Mouse (Mus musculus) left cerebral cortex, postnatal 36 days (tissue): ENCODE data around the gene Cyb561. TPM values are rescaled to one million over a fixed set of nuclear protein-coding genes. Genes with fewer than 3 reads are reported as not detected.
A peak's percentile ranks its signal among the peaks of the same experiment; 100 is the strongest.

Experiments used
- DNase-seq, 2 experiments: peaks; one replicate each; pipeline ENCODE4 v3.0.0; 2021 to 2022; ENCODE audit warnings: low spot score in 2 of 2, mixed read lengths in 1 of 2
- intact Hi-C: fragments of 180-260 bp; cut with DNase I; formaldehyde crosslinking; loops from one replicate; pipeline ENCODE4 v1.15.1; 2025
- total RNA-seq, 2 experiments: library from RNA; stranded (reverse); gene quantifications; 2 replicates each; pipeline ENCODE4 v1.2.3; 2021

The Cyb561 gene
- total RNA-seq, 2 experiments from 2014 or later, result 81.8 to 88.9 TPM

- intact Hi-C loops, result loop anchor here (5.0 kb wide), 2 partner anchors 39 to 99 kb away; partner anchors contain the start of gene Ace
- DNase-seq, result no peak
These were observed 25.0 kb downstream of the Cyb561 start for GRCm38 (mm10) chr11:105928171-105928570.

DNA sequence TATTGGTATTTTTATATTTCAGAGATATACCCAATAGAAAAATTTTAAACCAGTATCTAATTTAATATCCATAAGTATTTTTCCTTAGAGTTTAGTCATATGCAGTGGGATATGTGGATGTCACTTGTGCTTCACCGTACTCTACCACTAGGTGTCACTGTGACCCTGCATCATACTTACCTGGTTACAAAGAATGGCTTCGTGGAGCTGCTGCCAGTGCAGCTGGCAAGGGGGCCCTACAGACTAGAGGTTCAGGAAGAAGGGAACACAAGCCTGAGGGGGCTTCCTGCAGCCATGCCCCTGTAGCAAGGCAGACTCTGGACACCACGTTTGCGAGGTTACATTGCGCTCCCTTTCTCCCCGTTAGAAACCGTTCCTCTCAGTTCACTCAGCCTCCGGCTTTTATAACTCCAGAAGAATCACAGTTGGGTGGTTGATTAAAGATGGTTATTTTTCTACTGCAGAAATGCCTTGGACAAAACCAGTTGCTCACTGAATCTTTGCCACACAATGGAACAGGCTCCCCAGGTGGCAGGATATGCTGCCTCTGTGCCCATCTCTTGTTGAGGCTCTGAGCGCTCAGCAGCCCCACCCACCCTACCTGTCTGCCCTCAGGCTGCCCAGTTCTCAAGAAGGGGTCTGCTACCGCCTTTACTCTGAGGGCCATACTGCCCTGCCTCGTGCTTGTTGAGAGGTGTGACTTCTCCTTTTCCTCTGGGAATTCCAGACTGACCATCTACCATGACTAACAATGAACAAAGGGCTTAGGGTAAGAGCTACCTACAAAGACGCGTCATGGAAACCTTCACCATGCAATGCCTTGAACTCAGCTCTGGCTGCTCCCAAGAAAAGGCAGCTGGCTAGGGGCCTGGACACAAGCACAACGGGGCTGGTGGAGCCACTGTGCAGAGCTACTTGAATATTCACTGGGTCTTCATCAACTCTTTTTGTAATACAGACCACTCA lies 25.8 kb downstream of the Cyb561 start:
- peak; percentile 61 to 77 for DNase-seq
- intact Hi-C loops, result loop anchor here (5.0 kb wide), 2 partner anchors 40 to 100 kb away; partner anchors contain the start of gene Ace

- intact Hi-C loops, result no loop called here
- DNase-seq, result no peak
These were observed 30.1 kb downstream of the Cyb561 start for GRCm38 (mm10) chr11:105922769-105923663.

DNA sequence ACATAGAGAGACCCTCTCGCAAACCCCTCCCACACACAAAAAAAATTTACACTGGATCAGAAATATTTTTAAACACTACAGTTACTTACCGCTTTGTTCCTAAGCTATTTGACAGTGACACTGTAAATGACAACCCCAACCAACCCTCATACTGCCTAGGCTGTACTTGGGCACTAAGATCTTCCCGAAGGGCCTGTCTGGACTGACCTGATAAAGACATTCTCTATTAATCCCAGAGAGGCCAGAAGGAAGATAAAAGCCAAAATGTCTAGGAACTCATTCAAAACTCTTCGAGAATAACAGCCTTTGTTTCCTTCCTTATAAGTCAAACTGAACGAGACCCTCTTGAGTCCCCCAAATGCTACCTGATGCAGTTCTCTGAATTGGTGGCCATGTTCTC lies 31.9 kb downstream of the Cyb561 start:
- no peak for DNase-seq
- intact Hi-C loops, result no loop called here

DNA sequence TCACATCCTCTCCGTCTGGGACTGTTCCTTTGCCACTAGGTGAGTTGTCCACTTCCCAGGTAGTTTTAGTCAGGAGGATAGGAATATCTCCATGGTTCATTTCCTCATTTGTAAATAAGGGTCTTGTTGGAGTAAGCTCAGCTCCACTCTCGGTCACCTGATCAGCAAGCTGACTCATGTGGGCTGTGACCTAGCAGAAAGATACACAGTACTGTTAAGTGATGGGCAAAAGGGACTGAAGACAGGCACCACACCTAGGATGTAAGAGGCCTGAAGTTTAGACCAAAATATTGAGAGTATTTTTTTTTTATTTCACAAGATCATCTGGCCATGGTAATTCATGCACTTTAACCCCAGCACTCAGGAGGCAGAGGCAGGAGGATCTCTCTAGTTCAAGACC lies 32.3 kb downstream of the Cyb561 start:
- DNase-seq, result no peak
- intact Hi-C loops, result no loop called here

- intact Hi-C loops, result no loop called here
- no peak for DNase-seq
These were observed 32.9 kb downstream of the Cyb561 start for GRCm38 (mm10) chr11:105920098-105920785.

DNA sequence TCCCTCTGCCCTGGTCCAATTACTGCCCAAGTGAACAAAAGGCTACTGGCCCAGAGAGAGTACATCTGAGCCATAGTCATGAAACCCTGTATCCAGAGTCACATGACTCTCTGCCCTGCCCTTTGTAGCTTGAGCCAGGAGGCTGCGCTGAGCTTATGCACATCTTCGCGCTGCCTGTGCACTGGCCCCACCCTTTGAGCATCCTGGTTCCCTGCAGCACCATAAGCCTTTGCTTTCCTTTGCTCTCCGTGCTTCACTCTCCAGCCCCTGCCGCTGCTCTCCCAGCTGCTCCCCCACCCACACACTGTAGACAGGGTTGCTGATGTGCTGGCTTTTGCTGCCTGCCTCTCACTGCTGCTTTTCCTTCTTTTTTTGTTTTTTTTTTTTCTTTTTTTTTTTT lies 39.6 kb downstream of the Cyb561 start:
- intact Hi-C loops, result loop anchor here (5.0 kb wide), 3 partner anchors 321 to 581 kb away; no protein-coding TSS in a partner anchor
- DNase-seq, result no peak

DNA sequence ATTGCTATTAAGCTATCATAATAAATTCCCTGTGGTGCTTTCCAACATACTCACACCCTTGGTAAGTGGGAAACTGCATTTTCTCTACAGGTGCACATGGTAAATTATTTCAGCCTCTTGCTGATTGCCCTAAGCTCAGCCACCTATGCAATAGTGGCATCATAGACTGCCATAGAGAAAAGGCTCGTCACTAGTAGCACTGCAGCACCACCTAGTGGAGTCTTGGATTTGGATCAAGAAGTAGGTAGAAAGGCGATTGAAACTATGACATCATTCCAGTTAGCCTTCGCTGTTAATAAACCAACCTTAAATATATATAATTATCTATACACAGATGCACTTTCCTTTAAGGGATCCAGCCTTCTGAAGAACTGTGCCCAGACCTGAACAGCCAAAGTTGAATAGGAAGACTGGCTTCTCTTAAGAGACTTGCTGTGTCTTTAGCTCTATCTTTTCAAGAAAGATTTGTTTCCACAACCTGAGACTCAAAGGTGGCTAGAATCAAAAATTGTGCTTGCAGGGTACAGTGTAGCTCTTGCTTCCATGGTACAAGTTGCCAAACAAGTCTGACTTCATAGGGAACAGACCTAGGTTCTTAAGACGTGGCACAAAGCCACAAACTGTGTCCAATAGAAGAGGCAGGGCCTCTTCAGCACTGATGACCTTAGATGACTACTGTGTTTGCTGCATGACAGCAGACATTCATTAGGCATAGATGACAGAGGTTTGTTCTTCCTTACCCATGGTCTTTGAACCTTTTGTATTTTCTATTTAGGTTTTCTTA lies 41.4 kb downstream of the Cyb561 start:
- intact Hi-C loops, result loop anchor here (5.0 kb wide), 3 partner anchors 319 to 579 kb away; no protein-coding TSS in a partner anchor
- peak; percentile 60 to 70 for DNase-seq

DNA sequence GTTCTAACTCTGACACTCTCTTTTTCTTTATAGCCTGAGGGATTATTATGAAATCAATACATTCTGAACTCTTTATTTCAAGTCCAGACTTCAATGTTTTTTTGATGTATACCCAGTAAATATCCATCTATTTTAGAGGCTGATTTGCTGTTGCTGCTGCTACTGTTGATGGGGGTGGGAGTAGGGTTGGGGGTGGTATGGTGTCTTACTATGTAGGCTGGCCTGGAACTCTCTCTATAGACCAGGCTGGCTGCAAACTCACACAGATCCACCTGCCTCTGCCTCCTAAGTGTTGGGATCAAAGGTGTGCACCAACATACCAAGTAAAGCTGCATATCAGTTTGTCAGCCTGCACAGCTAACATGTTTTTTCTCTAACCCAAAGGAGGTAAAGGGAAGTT lies 42.0 kb downstream of the Cyb561 start:
- intact Hi-C loops, result loop anchor here (5.0 kb wide), 3 partner anchors 319 to 579 kb away; no protein-coding TSS in a partner anchor
- no peak for DNase-seq

GRCm38 (mm10) chr11:105909617-105910016 lies 43.5 kb downstream of the Cyb561 start:
- DNase-seq, result no peak

GRCm38 (mm10) chr11:105908926-105909325 lies 44.2 kb downstream of the Cyb561 start:
- DNase-seq, result no peak
- intact Hi-C loops, result loop anchor here (10.0 kb wide), 1 partner anchor 644 kb away; no protein-coding TSS in a partner anchor

More at GRCm38 (mm10) chr11:105909617-105910016, 43.5 kb downstream of the Cyb561 start:
- intact Hi-C loops, result loop anchor here (5.0 to 10.0 kb wide), 4 partner anchors 317 to 645 kb away; no protein-coding TSS in a partner anchor

- no peak for DNase-seq
- intact Hi-C loops, result loop anchor here (10.0 kb wide), 1 partner anchor 643 kb away; no protein-coding TSS in a partner anchor
These were observed 45.8 kb downstream of the Cyb561 start for GRCm38 (mm10) chr11:105907381-105907780.

DNA sequence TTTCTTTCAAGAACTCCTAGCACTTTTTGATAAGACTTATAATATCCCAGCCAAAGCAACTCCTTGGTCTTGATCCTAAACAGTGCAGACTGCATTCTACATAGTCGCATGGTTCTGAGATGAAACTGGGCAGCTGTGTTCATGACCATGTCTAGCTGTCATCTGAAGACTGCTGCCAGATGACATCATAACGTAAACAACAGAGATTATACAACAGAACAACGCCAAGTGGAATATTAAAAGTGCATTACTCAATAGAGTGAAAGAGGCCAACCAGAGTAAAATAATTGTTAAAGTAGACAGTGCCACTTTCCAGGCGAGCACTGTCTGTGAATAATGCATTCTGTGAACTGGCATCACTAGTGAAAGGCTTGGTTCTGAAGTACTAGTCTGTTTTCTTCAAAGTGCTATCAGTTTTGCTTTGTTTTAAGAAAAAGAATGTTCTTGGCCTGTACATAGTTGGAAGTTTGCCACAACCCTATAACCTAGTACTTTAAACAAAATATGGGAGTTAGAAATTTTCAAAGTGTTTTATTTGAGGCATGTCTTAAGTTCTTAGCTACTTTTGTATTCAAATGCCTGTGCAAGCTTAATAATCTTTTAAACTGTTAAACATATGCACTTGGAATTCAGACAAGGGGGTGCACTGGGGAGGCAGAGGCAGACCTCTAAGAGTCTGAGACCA lies 47.5 kb downstream of the Cyb561 start:
- intact Hi-C loops, result loop anchor here (10.0 kb wide), 1 partner anchor 641 kb away; no protein-coding TSS in a partner anchor
- DNase-seq, result no peak

DNA sequence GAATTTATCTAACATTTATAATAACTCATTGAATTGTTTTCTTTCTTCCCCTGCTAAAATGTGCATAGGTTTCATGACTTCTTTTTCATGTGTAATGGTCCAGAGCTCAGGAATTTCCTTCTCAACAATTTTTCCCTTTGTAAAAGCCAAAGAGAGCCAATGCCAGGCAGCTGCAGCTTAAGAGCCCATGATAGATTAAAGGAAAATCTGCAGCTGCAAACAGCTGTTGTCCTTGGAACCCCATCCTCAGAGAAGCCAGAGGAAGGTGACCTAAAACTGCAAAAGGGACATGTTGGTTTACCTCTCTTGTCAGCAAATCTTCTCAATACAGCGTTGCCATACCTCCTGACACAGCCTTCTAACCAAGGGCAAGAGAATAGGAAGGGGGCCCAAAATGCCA lies 50.2 kb downstream of the Cyb561 start:
- intact Hi-C loops, result loop anchor here (10.0 kb wide), 1 partner anchor 638 kb away; no protein-coding TSS in a partner anchor
- no peak for DNase-seq

DNA sequence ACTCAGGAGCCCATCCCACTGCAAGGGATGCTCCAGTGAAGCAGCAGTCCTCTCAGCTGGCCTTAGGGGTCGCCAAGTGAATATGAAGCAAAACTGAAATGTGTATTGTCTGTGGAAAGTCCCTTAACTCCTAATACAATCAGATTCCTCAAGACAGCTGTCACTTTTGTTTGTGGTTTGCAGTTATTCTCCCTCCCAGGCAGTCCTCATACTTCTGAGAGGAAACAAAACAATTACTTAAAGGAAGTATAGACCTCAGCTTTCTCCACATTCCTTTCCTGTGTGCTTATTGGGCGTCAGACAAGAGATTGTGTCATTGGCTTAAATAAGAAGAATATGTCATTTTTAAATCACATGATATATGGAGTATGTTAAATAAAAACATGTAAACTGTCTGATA lies 51.6 kb downstream of the Cyb561 start:
- intact Hi-C loops, result loop anchor here (10.0 kb wide), 1 partner anchor 637 kb away; no protein-coding TSS in a partner anchor
- no peak for DNase-seq

DNA sequence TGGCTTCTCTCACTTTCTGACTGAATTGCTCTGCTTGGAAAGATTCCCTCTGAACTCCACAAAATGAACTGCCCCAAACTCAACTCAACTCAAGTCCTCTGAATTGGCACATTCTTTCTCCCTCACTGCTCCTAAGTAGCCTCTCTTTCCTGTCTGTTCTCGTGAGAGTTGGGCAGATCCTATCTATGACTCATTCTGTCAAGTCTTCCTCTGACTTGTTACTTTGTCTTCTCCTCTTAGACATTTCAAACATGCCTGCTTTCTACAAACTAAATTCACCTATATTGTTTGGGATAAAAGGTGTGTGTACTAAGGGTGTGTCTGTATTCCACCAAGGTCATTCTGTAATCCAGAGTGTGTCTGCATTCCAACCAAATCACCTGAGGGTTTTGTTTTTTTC lies 54.0 kb downstream of the Cyb561 start:
- intact Hi-C loops, result no loop called here
- no peak for DNase-seq

- intact Hi-C loops, result no loop called here
These were observed 65.9 kb downstream of the Cyb561 start for GRCm38 (mm10) chr11:105887281-105887680.

GRCm38 (mm10) chr11:105885558-105885957 lies 67.6 kb downstream of the Cyb561 start:
- intact Hi-C loops, result no loop called here
- DNase-seq, result no peak

More at GRCm38 (mm10) chr11:105887281-105887680, 65.9 kb downstream of the Cyb561 start:
- DNase-seq, result no peak
